Mouse (Mus musculus) MEL (cell line): ENCODE measurements around the gene Gnl3.

Experiments
- CTCF ChIP-seq, 3 experiments: IDR thresholded peaks in 2 of 3; conservative IDR thresholded peaks in 1 of 3; 2 replicates each; pipeline ENCODE4 v1.5.1; 2011 to 2012; ENCODE audit warnings: low read length in 3 of 3, low read depth in 2 of 3, mild to moderate bottlenecking in 2 of 3, improper control_type of control experiment in 1 of 3, inconsistent platforms in 1 of 3, mixed read lengths in 1 of 3, moderate library complexity in 1 of 3; ENCODE audit not compliant: control insufficient read depth in 1 of 3, insufficient read depth in 1 of 3, poor library complexity in 1 of 3, severe bottlenecking in 1 of 3
- EP300 ChIP-seq, 2 experiments: IDR thresholded peaks; 2 replicates each; pipeline ENCODE4 v1.6.1; 2011; ENCODE audit warnings: improper control_type of control experiment in 2 of 2, low read length in 2 of 2, low read depth in 1 of 2, mild to moderate bottlenecking in 1 of 2
- GATA1 ChIP-seq: IDR thresholded peaks from 2 replicates; pipeline ENCODE4 v1.6.1; 2011; ENCODE audit warnings: low read depth, low read length, improper control_type of control experiment
- HCFC1 ChIP-seq: IDR thresholded peaks from 2 replicates; pipeline ENCODE4 v1.6.1; 2012; ENCODE audit warnings: low read depth, mild to moderate bottlenecking, inconsistent platforms, low read length, improper control_type of control experiment, moderate library complexity
- NELFE ChIP-seq: IDR thresholded peaks from 2 replicates; pipeline ENCODE4 v1.6.1; 2011; ENCODE audit warnings: low read depth, low read length, improper control_type of control experiment
- NRF1 ChIP-seq: IDR thresholded peaks from 2 replicates; pipeline ENCODE4 v1.6.1; 2014; ENCODE audit warnings: low read depth, mild to moderate bottlenecking, inconsistent platforms, low read length, improper control_type of control experiment, moderate library complexity; ENCODE audit not compliant: poor library complexity, insufficient read depth, severe bottlenecking
- POLR2A ChIP-seq, 2 experiments: IDR thresholded peaks; 2 replicates each; pipeline ENCODE4 v1.6.1; 2011 to 2012; ENCODE audit warnings: low read length in 2 of 2, mild to moderate bottlenecking in 2 of 2, control low read depth in 1 of 2, improper control_type of control experiment in 1 of 2, low read depth in 1 of 2, moderate library complexity in 1 of 2; ENCODE audit not compliant: control insufficient read depth in 1 of 2, insufficient read depth in 1 of 2, poor library complexity in 1 of 2
- RAD21 ChIP-seq: IDR thresholded peaks from 2 replicates; pipeline ENCODE4 v1.6.1; 2011; ENCODE audit warnings: mild to moderate bottlenecking, low read depth, low read length, improper control_type of control experiment
- ZNF384 ChIP-seq: IDR thresholded peaks from 2 replicates; pipeline ENCODE4 v1.6.1; 2012; ENCODE audit warnings: low read depth, mild to moderate bottlenecking, inconsistent platforms, low read length, improper control_type of control experiment

DNA sequence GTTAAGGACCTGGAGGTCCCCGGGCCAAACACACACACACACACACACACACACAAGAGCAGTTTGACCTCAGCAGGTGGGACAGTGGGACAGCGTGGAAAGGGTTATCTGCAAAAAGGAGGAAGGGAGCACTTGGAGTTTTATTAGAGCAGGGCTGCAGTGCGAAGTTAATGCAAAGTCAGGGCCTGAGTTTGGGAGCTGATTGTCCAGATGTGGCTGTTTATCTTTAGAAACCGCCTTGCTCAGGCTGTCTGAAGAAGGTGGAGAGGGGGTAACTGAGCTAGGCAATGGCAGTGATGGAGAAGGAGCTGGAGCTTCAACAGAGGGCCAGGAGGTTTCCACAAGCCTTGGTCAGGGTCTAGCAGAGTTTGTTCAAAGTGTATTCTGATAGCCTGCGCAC is 12.2 kb downstream of the Gnl3 start:
- TF ChIP-seq POLR2A (IDR thresholded peaks at IDR 0.05; ENCODE audit: control insufficient read depth in 1 of 2, insufficient read depth in 1 of 2, low read depth in 1 of 2, low read length in 2 of 2, poor library complexity in 1 of 2) (no peak), CTCF (IDR thresholded peaks at IDR 0.05 in 2 of 3, conservative IDR thresholded peaks at IDR 0.05 in 1 of 3; ENCODE audit: control insufficient read depth in 1 of 3, insufficient read depth in 1 of 3, low read depth in 2 of 3, low read length in 3 of 3, poor library complexity in 1 of 3, severe bottlenecking in 1 of 3) (no peak), ZNF384 (no peak), RAD21 (no peak), NELFE (no peak), NRF1 (no peak), HCFC1 (no peak), EP300 (IDR thresholded peaks at IDR 0.05; ENCODE audit: low read depth in 1 of 2, low read length in 2 of 2) (peak in 1 of 2 experiments; percentile 53; a peak in 2 of 4 replicates), GATA1 (0 out of 2 replicates have a peak, but pooled peaks have one; percentile 26)
